Comparison of ENCODE assay signal across 8 mouse cellular contexts in genomic region chr9:107666751-107667205, GRCm38 (mm10). TPM values are rescaled to one million over a fixed set of nuclear protein-coding genes. Genes with fewer than 3 reads are reported as not detected.
DNase-seq lines count a peak whose midpoint lies in the region; ATAC-seq and TF ChIP-seq lines count a peak whose summit lies in the region.

No protein-coding gene starts in this region.

- no peaks in the 10 kb centered on the region for H3K9me3 ChIP-seq in kidney, embryonic 16.5 days (ENCODE audit: low read length)
- H3K9me3 ChIP-seq in neural tube, embryonic 13.5 days: no peaks in the 10 kb centered on the region

- 0 out of 2 replicates have a peak, but pooled peaks have one; percentile 2 for ATAC-seq in kidney, embryonic 16.5 days (ENCODE audit: low FRiP score, low TSS enrichment)
- peak; percentile 9 for ATAC-seq in neural tube, embryonic 13.5 days (ENCODE audit: low read depth)
- no peak for ATAC-seq in erythroid progenitor cell, adult 5-6 weeks (replicated peaks; ENCODE audit: low FRiP score, poor library complexity, severe bottlenecking)

- intact Hi-C loops in gastrocnemius, postnatal 14 days (cut with DNase I; ENCODE audit: low total_unique reads): no loop called here

- H3K4me2 ChIP-seq in kidney, embryonic 16.5 days (replicated peaks; ENCODE audit: low read depth, low read length): peak overlapping the region; percentile 92
- peak overlapping the region; percentile 75 for H3K4me2 ChIP-seq in neural tube, embryonic 13.5 days

- DNase-seq in layer of hippocampus, adult 2 months (ENCODE audit: low spot score in 2 of 2): no peak
- DNase-seq in layer of hippocampus, adult 8-10 months (ENCODE audit: low spot score in 2 of 2): no peak
- peak; percentile 63 for DNase-seq in gastrocnemius, postnatal 14 days
- DNase-seq in layer of hippocampus, postnatal 10 days (ENCODE audit: low spot score in 2 of 2): no peak
- no peak for DNase-seq in adrenal gland, postnatal 4 days (ENCODE audit: low spot score in 2 of 2)

- H3K36me3 ChIP-seq in kidney, embryonic 16.5 days (ENCODE audit: insufficient read depth, low read length): no peaks in the 10 kb centered on the region
- no peaks in the 10 kb centered on the region for H3K36me3 ChIP-seq in neural tube, embryonic 13.5 days

- TF ChIP-seq CTCF in layer of hippocampus, adult 2 months (conservative IDR thresholded peaks at IDR 0.05): no peak

- WGBS in kidney, embryonic 16.5 days: under 1% methylated on average over 30 of the region's 30 CpGs
- WGBS in neural tube, embryonic 13.5 days: under 1% methylated on average over 30 of the region's 30 CpGs

- peak overlapping the region; percentile 65 for H3K9ac ChIP-seq in kidney, embryonic 16.5 days (replicated peaks; ENCODE audit: low read length)
- peak overlapping the region; percentile 66 for H3K9ac ChIP-seq in neural tube, embryonic 13.5 days

- peak overlapping the region; percentile 65 for H3K4me3 ChIP-seq in layer of hippocampus, adult 2 months
- H3K4me3 ChIP-seq in kidney, embryonic 16.5 days (ENCODE audit: low read length): peak overlapping the region; percentile 53
- H3K4me3 ChIP-seq in neural tube, embryonic 13.5 days: peak overlapping the region; percentile 44

- H3K4me1 ChIP-seq in kidney, embryonic 16.5 days (ENCODE audit: insufficient read depth, low read length): peaks cover 48% of the 10 kb centered on the region
- peaks cover 59% of the 10 kb centered on the region for H3K4me1 ChIP-seq in neural tube, embryonic 13.5 days (replicated peaks)

- H3K27ac ChIP-seq in layer of hippocampus, adult 2 months: peak overlapping the region; percentile 73
- no peak overlapping the region for H3K27ac ChIP-seq in kidney, embryonic 16.5 days (ENCODE audit: low read length)
- H3K27ac ChIP-seq in neural tube, embryonic 13.5 days (replicated peaks): peak overlapping the region; percentile 28

- H3K27me3 ChIP-seq in kidney, embryonic 16.5 days (ENCODE audit: insufficient read depth, low read length): peaks cover 7% of the 10 kb centered on the region
- H3K27me3 ChIP-seq in neural tube, embryonic 13.5 days: peaks cover 40% of the 10 kb centered on the region

RNA-seq across cellular contexts. Expression of gene Slc38a3, which starts 2.6 kb away (rescaled TPM):
- total RNA-seq in layer of hippocampus, adult 2 months (2021): 10 to 100 TPM; 55.7 to 65.0 TPM
- 10 to 100 TPM; 61.3 to 74.3 (median 69.2) TPM for total RNA-seq in layer of hippocampus, adult 8-10 months (2022)
- 10 to 100 TPM; 29.8 to 57.1 TPM for total RNA-seq in gastrocnemius, postnatal 14 days (2021)
- 12.4 and 12.9 TPM in 2 replicates for polyA plus RNA-seq in kidney, embryonic 16.5 days (2015; fragmentation: Nextera tagmentation; extraction: Ambion mirVana)
- polyA plus RNA-seq in neural tube, embryonic 13.5 days (2015; fragmentation: Nextera tagmentation; extraction: Ambion mirVana): 23.9 and 25.6 TPM in 2 replicates
- 100 to 1,000 TPM in 1 of 2 experiments, 10 to 100 TPM in 1; 96.5 to 109 TPM for total RNA-seq in layer of hippocampus, postnatal 10 days (2021)
- total RNA-seq in erythroid progenitor cell, adult 5-6 weeks (2015; ENCODE audit: low replicate concordance): not detected in 2 replicates
- total RNA-seq in erythroid progenitor cell, adult 5-6 weeks (2017; ENCODE audit: low replicate concordance): not detected in 2 replicates
- 10 to 100 TPM; 10.1 to 37.4 TPM for total RNA-seq in adrenal gland, postnatal 4 days (2021)

RNA-seq across cellular contexts. Expression of gene Gnat1, which starts 12.7 kb away (rescaled TPM):
- under 1 TPM in 1 of 2 experiments, not detected in 1; 0.17 TPM for total RNA-seq in layer of hippocampus, adult 2 months (2021)
- total RNA-seq in layer of hippocampus, adult 8-10 months (2022): under 1 TPM; 0.14 to 0.43 (median 0.27) TPM
- not detected for total RNA-seq in gastrocnemius, postnatal 14 days (2021)
- 2.8 and 3.0 TPM in 2 replicates for polyA plus RNA-seq in kidney, embryonic 16.5 days (2015; fragmentation: Nextera tagmentation; extraction: Ambion mirVana)
- 0.96 and 2.4 TPM in 2 replicates for polyA plus RNA-seq in neural tube, embryonic 13.5 days (2015; fragmentation: Nextera tagmentation; extraction: Ambion mirVana)
- 1 to 10 TPM in 1 of 2 experiments, under 1 TPM in 1; 0.71 to 1.1 TPM for total RNA-seq in layer of hippocampus, postnatal 10 days (2021)
- not detected in 2 replicates for total RNA-seq in erythroid progenitor cell, adult 5-6 weeks (2015; ENCODE audit: low replicate concordance)
- total RNA-seq in erythroid progenitor cell, adult 5-6 weeks (2017; ENCODE audit: low replicate concordance): 1.9 TPM in 1 of 2 replicates, not detected in the other
- total RNA-seq in adrenal gland, postnatal 4 days (2021): 1 to 10 TPM in 1 of 2 experiments, under 1 TPM in 1; 0.73 to 1.6 TPM

RNA-seq across cellular contexts. Expression of gene Gnai2, which starts 31.6 kb away (rescaled TPM):
- 100 to 1,000 TPM; 208 to 222 TPM for total RNA-seq in layer of hippocampus, adult 2 months (2021)
- total RNA-seq in layer of hippocampus, adult 8-10 months (2022): 100 to 1,000 TPM; 218 to 272 (median 249) TPM
- total RNA-seq in gastrocnemius, postnatal 14 days (2021): 100 to 1,000 TPM; 139 to 152 TPM
- 447 and 455 TPM in 2 replicates for polyA plus RNA-seq in kidney, embryonic 16.5 days (2015; fragmentation: Nextera tagmentation; extraction: Ambion mirVana)
- polyA plus RNA-seq in neural tube, embryonic 13.5 days (2015; fragmentation: Nextera tagmentation; extraction: Ambion mirVana): 350 and 384 TPM in 2 replicates
- 100 to 1,000 TPM; 254 to 263 TPM for total RNA-seq in layer of hippocampus, postnatal 10 days (2021)
- 382 and 420 TPM in 2 replicates for total RNA-seq in erythroid progenitor cell, adult 5-6 weeks (2015; ENCODE audit: low replicate concordance)
- 334 and 357 TPM in 2 replicates for total RNA-seq in erythroid progenitor cell, adult 5-6 weeks (2017; ENCODE audit: low replicate concordance)
- total RNA-seq in adrenal gland, postnatal 4 days (2021): 100 to 1,000 TPM; 345 to 390 TPM

RNA-seq across cellular contexts. Expression of gene Sema3f, which starts 43.5 kb away (rescaled TPM):
- 1 to 10 TPM; 2.8 to 3.5 TPM for total RNA-seq in layer of hippocampus, adult 2 months (2021)
- 1 to 10 TPM; 5.4 to 9.3 (median 6.5) TPM for total RNA-seq in layer of hippocampus, adult 8-10 months (2022)
- total RNA-seq in gastrocnemius, postnatal 14 days (2021): 10 to 100 TPM in 1 of 2 experiments, 1 to 10 TPM in 1; 8.4 to 10.6 TPM
- 20.9 and 25.7 TPM in 2 replicates for polyA plus RNA-seq in kidney, embryonic 16.5 days (2015; fragmentation: Nextera tagmentation; extraction: Ambion mirVana)
- 12.2 and 13.2 TPM in 2 replicates for polyA plus RNA-seq in neural tube, embryonic 13.5 days (2015; fragmentation: Nextera tagmentation; extraction: Ambion mirVana)
- total RNA-seq in layer of hippocampus, postnatal 10 days (2021): 1 to 10 TPM; 6.7 to 9.1 TPM
- total RNA-seq in erythroid progenitor cell, adult 5-6 weeks (2015; ENCODE audit: low replicate concordance): not detected in 2 replicates
- not detected in 2 replicates for total RNA-seq in erythroid progenitor cell, adult 5-6 weeks (2017; ENCODE audit: low replicate concordance)
- total RNA-seq in adrenal gland, postnatal 4 days (2021): 10 to 100 TPM; 28.9 to 32.8 TPM

RNA-seq across cellular contexts. Expression of gene Sema3b, which starts 57.7 kb away (rescaled TPM):
- 1 to 10 TPM; 1.9 to 2.2 TPM for total RNA-seq in layer of hippocampus, adult 2 months (2021)
- 1 to 10 TPM; 2.9 to 5.0 (median 4.4) TPM for total RNA-seq in layer of hippocampus, adult 8-10 months (2022)
- 10 to 100 TPM; 27.6 to 35.2 TPM for total RNA-seq in gastrocnemius, postnatal 14 days (2021)
- polyA plus RNA-seq in kidney, embryonic 16.5 days (2015; fragmentation: Nextera tagmentation; extraction: Ambion mirVana): 31.3 TPM in 2 replicates
- polyA plus RNA-seq in neural tube, embryonic 13.5 days (2015; fragmentation: Nextera tagmentation; extraction: Ambion mirVana): 6.5 and 9.0 TPM in 2 replicates
- total RNA-seq in layer of hippocampus, postnatal 10 days (2021): 1 to 10 TPM; 3.5 to 3.7 TPM
- not detected in 2 replicates for total RNA-seq in erythroid progenitor cell, adult 5-6 weeks (2015; ENCODE audit: low replicate concordance)
- total RNA-seq in erythroid progenitor cell, adult 5-6 weeks (2017; ENCODE audit: low replicate concordance): not detected in 2 replicates
- 10 to 100 TPM; 16.9 to 19.4 TPM for total RNA-seq in adrenal gland, postnatal 4 days (2021)

Comparison
In these comparisons a context has a peak if more than half of its experiments do, and no peak if none do; other contexts are left out.
1. RNA of gene Slc38a3, which starts 2.6 kb away (total RNA-seq): 96.5 to 109 TPM in layer of hippocampus, postnatal 10 days, 61.3 to 74.3 TPM in layer of hippocampus, adult 8-10 months, 55.7 to 65.0 TPM in layer of hippocampus, adult 2 months, 29.8 to 57.1 TPM in gastrocnemius, postnatal 14 days and 10.1 to 37.4 TPM in adrenal gland, postnatal 4 days; not detected in erythroid progenitor cell, adult 5-6 weeks; every median in the first group is over 10 times any median in the second.
2. Peak in every context shown above with its lines, with median percentiles within 50 percentile points of each other: H3K4me3 ChIP-seq.